Mouse (Mus musculus) liver, embryonic 14.5 days (tissue): ENCODE measurements at regions not wholly inside any gene's neighbourhood (a gene's known extent, or its start where the extent isn't known, plus 50 kb on each side); places are given as distances from the start of the nearest gene placed in this dataset.

Source experiments
- ATAC-seq: fragments of 200-750 bp; cut with Nextera tagmentation; 2 replicates; pipeline ENCODE4 v1.8.0; 2017; ENCODE audit warnings: moderate number of reproducible peaks, mild to moderate bottlenecking, moderate library complexity; ENCODE audit not compliant: insufficient read depth
- DNase-seq, 3 experiments: peaks; one replicate each; pipeline ENCODE4 v3.0.0-alpha.2; 2012 to 2013; ENCODE audit warnings: low read depth in 3 of 3, low spot score in 3 of 3
- H3K27ac ChIP-seq: fragments of 300-500 bp; sonication (generic); 2 replicates; pipeline ENCODE4 v1.5.1; 2014; ENCODE audit warnings: moderate library complexity, mild to moderate bottlenecking, control low read depth, inconsistent platforms
- H3K27me3 ChIP-seq: fragments of 300-500 bp; sonication (generic); 2 replicates; pipeline ENCODE4 v1.6.1; 2014; ENCODE audit warnings: mild to moderate bottlenecking, low read length, moderate library complexity; ENCODE audit not compliant: control insufficient read depth, insufficient read depth
- H3K36me3 ChIP-seq: fragments of 300-500 bp; sonication (generic); replicated peaks from 2 replicates; pipeline ENCODE4 v1.6.1; 2014; ENCODE audit warnings: low read depth; ENCODE audit not compliant: control insufficient read depth, insufficient read depth
- H3K4me1 ChIP-seq, 2 experiments: fragments of 200-500 bp in 1 of 2; fragments of 300-500 bp in 1 of 2; sonication (generic) in 1 of 2; replicated peaks; 2 replicates each; pipeline ENCODE4 v1.6.1; 2012 to 2014; ENCODE audit warnings: antibody characterized with exemption in 1 of 2, inconsistent platforms in 1 of 2, low read length in 1 of 2; ENCODE audit not compliant: control insufficient read depth in 2 of 2, insufficient read depth in 2 of 2
- H3K4me2 ChIP-seq: fragments of 300-500 bp; sonication (generic); 2 replicates; pipeline ENCODE4 v1.6.1; 2014; ENCODE audit warnings: low read depth, mild to moderate bottlenecking, control low read depth, moderate library complexity
- H3K4me3 ChIP-seq, 2 experiments: fragments of 200-500 bp in 1 of 2; fragments of 300-500 bp in 1 of 2; sonication (generic) in 1 of 2; 2 replicates each; pipeline ENCODE4 v1.5.1; 2012 to 2014; ENCODE audit warnings: low read depth in 2 of 2, low read length in 2 of 2, mild to moderate bottlenecking in 2 of 2, control low read depth in 1 of 2, inconsistent platforms in 1 of 2, moderate library complexity in 1 of 2; ENCODE audit not compliant: insufficient read depth in 1 of 2
- H3K9ac ChIP-seq: fragments of 300-500 bp; sonication (generic); replicated peaks from 2 replicates; pipeline ENCODE4 v1.6.1; 2014; ENCODE audit warnings: mild to moderate bottlenecking, control low read depth, moderate library complexity
- H3K9me3 ChIP-seq: fragments of 300-500 bp; sonication (generic); 2 replicates; pipeline ENCODE4 v1.6.1; 2016; ENCODE audit warnings: low read length, mixed read lengths; ENCODE audit not compliant: control insufficient read depth
- CTCF ChIP-seq: IDR thresholded peaks from 2 replicates; pipeline ENCODE4 v1.5.1; 2016; ENCODE audit warnings: antibody characterized with exemption, low read depth, control low read depth
- EP300 ChIP-seq: IDR thresholded peaks from 2 replicates; pipeline ENCODE4 v1.6.1; 2016; ENCODE audit warnings: antibody characterized with exemption, low read depth
- WGBS: fragments of 180-500 bp; shearing (Covaris S2); extraction: QIAGEN DNeasy Blood & Tissue Kit; methylation state at CpG from one replicate; pipeline ENCODE4 v1.1.7; 2014; ENCODE audit not compliant: insufficient replicate concordance; 5-methylcytosine and 5-hydroxymethylcytosine counted together

DNA sequence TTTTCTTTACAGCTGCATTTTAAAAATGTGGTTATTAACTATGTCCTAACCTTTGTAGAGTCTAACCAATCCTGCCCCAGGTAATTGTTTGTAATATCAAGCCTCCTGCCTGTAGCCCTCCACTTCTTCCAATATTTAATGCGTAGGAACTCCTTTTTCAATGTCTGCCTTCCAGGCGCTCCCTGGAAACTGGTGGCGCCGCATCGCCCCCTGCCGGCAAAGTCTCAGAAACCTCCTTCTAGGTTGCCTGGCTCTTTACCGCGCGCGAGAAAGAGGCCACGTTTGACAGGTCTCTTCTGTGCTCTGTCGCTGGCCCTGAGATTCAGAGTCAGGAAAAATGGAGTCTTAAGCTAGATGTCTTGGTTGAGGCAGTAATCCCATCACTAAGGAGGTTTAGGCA, 542.8 kb downstream of the Zfp704 start:
- Histone ChIP-seq H3K36me3 (no peaks in the 10 kb centered on the region), H3K4me2 (no peak overlapping the region), H3K9ac (no peak overlapping the region), H3K27me3 (no peaks in the 10 kb centered on the region), H3K27ac (no peak overlapping the region), H3K9me3 (no peaks in the 10 kb centered on the region), H3K4me3 (no peak overlapping the region), H3K4me1 (no peaks in the 10 kb centered on the region)
- DNase-seq (peak in 1 of 3 experiments; percentile 16), ATAC-seq (no peak)
- peak; percentile 83 for TF ChIP-seq CTCF
- TF ChIP-seq EP300 = no peak
- WGBS = 2% methylated on average over 12 of the region's 12 CpGs

DNA sequence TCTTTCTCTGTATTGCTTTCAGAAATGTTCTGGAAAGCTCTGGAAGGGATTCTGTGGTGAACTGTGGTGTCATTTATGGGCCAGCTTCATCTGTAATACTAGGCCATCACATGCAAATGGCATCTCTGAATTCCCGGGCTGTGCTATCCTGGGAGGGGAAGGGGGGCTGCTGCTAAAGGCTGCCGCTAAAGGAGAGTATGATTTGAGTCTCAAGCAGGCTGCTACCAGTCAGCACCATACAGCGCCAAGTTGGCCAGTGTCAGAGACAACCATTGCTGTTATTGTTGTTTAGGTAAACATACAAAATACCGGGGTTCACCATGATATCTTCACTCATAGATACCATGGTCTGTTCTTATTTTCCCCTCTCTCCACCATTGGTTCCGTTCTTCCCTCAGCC, 543.5 kb downstream of the Zfp704 start:
- TF ChIP-seq CTCF = no peak
- TF ChIP-seq EP300 = no peak
- WGBS = 60% methylated on average over 5 of the region's 5 CpGs
- H3K27ac ChIP-seq = no peak overlapping the region
- no peaks in the 10 kb centered on the region for H3K4me1 ChIP-seq
- no peaks in the 10 kb centered on the region for H3K9me3 ChIP-seq
- no peak overlapping the region for H3K4me2 ChIP-seq
- no peaks in the 10 kb centered on the region for H3K27me3 ChIP-seq
- H3K9ac ChIP-seq = no peak overlapping the region
- no peak for DNase-seq
- H3K4me3 ChIP-seq = no peak overlapping the region
- no peak for ATAC-seq
- no peaks in the 10 kb centered on the region for H3K36me3 ChIP-seq

DNA sequence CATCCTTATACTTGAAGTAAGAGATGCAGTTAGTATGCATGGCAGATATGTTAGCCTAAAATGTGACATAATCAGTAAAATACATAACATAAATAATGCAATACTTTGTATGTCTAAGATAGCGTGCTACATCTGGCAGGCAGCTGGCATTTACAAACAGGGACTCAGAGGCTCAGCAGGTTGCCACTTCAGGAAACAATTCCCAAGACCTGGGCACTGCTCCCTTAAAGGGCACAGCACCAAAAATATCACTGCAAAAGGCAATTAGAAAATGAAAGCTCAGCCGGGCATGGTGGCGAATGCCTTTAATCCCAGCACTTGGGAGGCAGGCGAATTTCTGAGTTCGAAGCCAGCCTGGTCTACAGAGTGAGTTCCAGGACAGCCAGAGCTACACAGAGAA, 544.0 kb downstream of the Zfp704 start:
- Histone ChIP-seq H3K4me2 (no peak overlapping the region), H3K4me1 (no peaks in the 10 kb centered on the region), H3K4me3 (no peak overlapping the region), H3K9me3 (no peaks in the 10 kb centered on the region), H3K36me3 (no peaks in the 10 kb centered on the region), H3K27me3 (no peaks in the 10 kb centered on the region), H3K9ac (no peak overlapping the region), H3K27ac (no peak overlapping the region)
- ATAC-seq (no peak), DNase-seq (no peak)
- TF ChIP-seq EP300 (no peak), CTCF (no peak)
- 70% methylated on average over 5 of the region's 5 CpGs for WGBS

DNA sequence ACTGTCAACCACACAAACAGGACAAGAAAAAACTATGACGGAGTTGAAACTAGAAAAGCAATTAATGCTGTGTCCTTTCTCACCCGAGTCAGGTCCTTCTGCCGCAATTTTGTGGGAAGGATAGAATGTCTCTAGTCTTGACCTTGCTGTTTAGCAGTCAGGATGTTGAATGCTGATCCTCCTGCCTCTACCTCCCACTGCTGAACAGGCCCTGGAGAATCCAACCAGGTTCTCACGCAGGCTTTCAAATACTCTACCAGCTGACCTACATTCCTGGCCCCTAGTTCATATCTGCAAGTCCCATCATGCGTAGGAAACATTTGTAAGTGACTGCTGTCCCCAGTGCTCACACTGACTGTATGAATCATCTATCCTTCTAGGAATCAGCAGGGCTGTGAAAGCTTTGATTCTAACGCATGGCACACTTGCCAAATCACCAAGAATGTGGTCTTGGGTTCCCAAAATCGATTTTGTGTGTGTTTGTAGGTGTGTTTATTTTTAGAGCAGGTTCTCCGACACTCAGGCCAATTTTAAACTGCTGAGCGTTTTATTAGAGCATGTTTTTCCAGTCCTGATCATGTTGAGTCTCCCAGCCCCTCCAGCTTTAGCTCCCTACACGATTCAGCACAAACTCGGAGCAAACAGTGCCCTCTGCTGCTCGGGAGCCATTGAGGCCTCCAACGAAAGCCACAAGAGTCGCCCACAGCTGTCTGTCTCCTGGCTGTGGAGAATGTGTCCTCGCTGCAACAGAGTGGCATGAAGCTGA, 545.4 kb downstream of the Zfp704 start:
- Histone ChIP-seq H3K4me1 (no peaks in the 10 kb centered on the region), H3K9ac (no peak overlapping the region), H3K4me3 (no peak overlapping the region), H3K4me2 (no peak overlapping the region), H3K27ac (no peak overlapping the region), H3K9me3 (no peaks in the 10 kb centered on the region), H3K27me3 (no peaks in the 10 kb centered on the region), H3K36me3 (no peaks in the 10 kb centered on the region)
- ATAC-seq (no peak), DNase-seq (no peak)
- WGBS = 33% methylated on average over 15 of the region's 15 CpGs
- no peak for TF ChIP-seq EP300
- peak; percentile 59 for TF ChIP-seq CTCF

DNA sequence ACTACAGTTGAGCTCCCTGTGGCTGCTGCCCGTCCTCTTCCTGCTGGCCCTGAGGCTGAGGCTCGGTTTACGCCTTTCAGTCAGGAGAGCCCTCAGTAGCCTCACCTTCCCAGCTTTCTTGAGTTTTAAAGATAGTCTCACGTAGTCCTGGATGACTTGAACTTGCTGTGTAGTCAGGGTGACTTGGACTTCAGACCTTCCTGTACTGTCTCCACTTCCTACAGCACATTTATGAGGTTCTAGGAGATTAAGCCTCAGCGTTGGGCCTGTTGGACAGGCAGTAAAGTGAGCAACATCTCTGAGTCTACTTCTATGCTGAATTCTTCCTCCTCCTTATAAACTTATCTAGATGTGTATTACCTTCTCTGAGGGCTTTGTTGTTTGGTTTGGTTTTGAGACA, 546.2 kb downstream of the Zfp704 start:
- 62% methylated on average over 5 of the region's 5 CpGs for WGBS
- no peak overlapping the region for H3K27ac ChIP-seq
- ATAC-seq (no peak), DNase-seq (no peak)
- H3K4me1 ChIP-seq = no peaks in the 10 kb centered on the region
- no peaks in the 10 kb centered on the region for H3K9me3 ChIP-seq
- H3K27me3 ChIP-seq = no peaks in the 10 kb centered on the region
- H3K4me3 ChIP-seq = no peak overlapping the region
- H3K9ac ChIP-seq = no peak overlapping the region
- TF ChIP-seq EP300 (no peak), CTCF (no peak)
- no peak overlapping the region for H3K4me2 ChIP-seq
- no peaks in the 10 kb centered on the region for H3K36me3 ChIP-seq
